Mouse (Mus musculus) heart, postnatal 0 days (tissue): ENCODE results near the gene Gm14862.

Source experiments
- CTCF ChIP-seq: IDR thresholded peaks from 2 replicates; pipeline ENCODE4 v1.5.1; 2016; ENCODE audit warnings: antibody characterized with exemption, control low read depth, low read depth
- EP300 ChIP-seq: IDR thresholded peaks from 2 replicates; pipeline ENCODE4 v1.6.1; 2016; ENCODE audit warnings: antibody characterized with exemption, low read depth

- TF ChIP-seq CTCF (no peak), EP300 (no peak)
These were observed 54.7 kb downstream of the Gm14862 start for GRCm38 (mm10) chrX:9201954-9202353.
